Mouse (Mus musculus) induced T-regulatory cell, adult 2 months (primary cell): ENCODE measurements around the gene Zbtb17.

Experiments used
- DNase-seq: peaks from one replicate; pipeline ENCODE4 v3.0.0-alpha.2; 2012; ENCODE audit warnings: low read depth

The Zbtb17 gene

GRCm38 (mm10) chr4:141502723-141503122 is 58.3 kb downstream of the Zbtb17 start:
- DNase-seq: no peak

GRCm38 (mm10) chr4:141504471-141504870 is 60.0 kb downstream of the Zbtb17 start:
- no peak for DNase-seq

GRCm38 (mm10) chr4:141505810-141506209 is 61.4 kb downstream of the Zbtb17 start:
- DNase-seq: no peak

GRCm38 (mm10) chr4:141506352-141506751 is 61.9 kb downstream of the Zbtb17 start:
- DNase-seq: no peak

- DNase-seq: no peak
These were observed 62.4 kb downstream of the Zbtb17 start for GRCm38 (mm10) chr4:141506893-141507292.

GRCm38 (mm10) chr4:141510457-141510856 is 66.0 kb downstream of the Zbtb17 start:
- no peak for DNase-seq

- no peak for DNase-seq
These were observed 67.7 kb downstream of the Zbtb17 start for GRCm38 (mm10) chr4:141512145-141512544.

- no peak for DNase-seq
These were observed 69.8 kb downstream of the Zbtb17 start for GRCm38 (mm10) chr4:141514179-141514641.
